Mouse (Mus musculus) activated CD4-positive, CD25-positive, alpha-beta regulatory T cell, adult 4 months (primary cell): ENCODE results near the gene Ftsj3. TPM values are rescaled to one million over a fixed set of nuclear protein-coding genes. Genes with fewer than 3 reads are reported as not detected.

Experiments
- ATAC-seq: one replicate; pipeline ENCODE4 v1.8.0; 2017
- polyA plus RNA-seq, 2 experiments: library from polyadenylated mRNA; unstranded; fragments of 100-300 nt; shearing (Covaris generic); gene quantifications; one replicate each; pipeline ENCODE4 v1.2.1; 2017

The Ftsj3 gene
- polyA plus RNA-seq: 10 to 100 TPM; 43.4 to 53.4 TPM

DNA sequence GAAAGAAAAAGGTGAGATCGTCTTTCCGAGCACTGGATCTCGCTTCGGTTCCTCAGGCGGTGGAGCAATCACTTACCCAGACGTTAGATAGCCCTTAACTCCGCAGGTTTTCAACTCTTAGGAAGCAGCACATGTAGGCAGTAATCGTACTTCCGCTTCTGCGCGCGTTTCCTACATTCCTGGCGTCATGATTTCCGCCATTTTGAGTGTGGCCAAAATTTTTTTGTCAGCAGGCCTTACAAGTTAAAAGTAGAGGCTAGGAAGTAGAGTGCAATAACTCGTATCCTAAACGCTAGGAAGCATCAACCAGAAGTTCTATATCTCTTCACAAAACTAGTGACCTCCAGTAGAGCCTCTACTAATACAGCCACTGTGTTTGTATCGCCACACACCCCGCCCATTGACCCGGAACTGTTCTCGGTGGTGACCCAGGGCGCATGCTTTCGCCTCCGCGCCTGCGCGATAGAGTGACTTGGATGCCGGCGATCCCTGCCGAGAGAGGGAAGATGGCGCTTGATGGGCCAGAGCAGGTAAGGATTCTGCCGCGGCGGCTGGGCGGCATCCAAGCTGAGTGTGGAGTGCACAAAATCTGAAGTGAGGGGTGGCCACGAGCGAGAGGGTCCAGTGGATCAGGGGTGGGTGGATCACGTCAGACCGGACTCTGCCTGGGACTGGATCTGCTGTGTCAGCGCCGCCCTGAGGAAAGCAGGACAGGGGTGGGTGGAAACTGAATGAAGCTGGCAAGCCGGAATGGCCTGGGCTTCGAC lies at the start of gene Ftsj3, which contains the start of gene Psmc5:
Ftsj3 (minus strand) TSS at position 395 of the 767 bp plus-strand sequence.
Psmc5 (plus strand) TSS at position 470 of the 767 bp plus-strand sequence.
- ATAC-seq: peak; percentile 86

DNA sequence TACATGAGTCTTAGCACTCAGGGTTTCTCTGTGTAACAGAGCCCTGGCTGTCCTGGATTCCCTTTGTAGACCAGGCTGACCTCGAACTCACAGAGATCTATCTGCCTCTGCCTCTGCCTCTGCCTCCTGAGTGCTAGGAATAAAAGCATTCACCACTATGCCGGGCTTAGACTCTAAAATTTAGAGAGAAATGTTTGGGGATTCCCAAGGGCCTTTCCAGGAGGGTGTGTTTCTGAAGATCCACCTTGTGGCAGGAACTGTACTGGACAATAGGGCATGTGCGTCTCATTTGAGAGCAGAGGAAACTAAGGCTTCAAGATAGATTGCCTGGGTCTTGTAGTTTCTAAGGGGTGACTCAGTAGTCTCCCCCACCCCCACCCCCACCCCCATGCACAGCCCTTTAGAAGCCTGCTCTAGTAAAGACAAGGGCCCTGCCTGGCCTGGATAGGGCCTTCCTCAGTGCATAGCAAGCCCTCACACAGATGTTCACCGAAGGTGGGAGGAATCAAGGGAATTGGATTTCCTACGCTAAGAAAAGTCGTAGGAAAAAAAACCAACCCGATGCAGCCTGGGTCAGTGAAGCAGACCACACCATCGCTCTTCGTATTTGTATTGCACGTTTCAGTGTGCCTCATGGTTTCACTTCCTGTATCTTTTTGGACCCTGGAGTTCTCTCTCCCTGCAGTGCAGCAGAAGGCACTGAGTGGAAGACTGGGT lies 49.6 kb upstream of the Ftsj3 start:
- no peak for ATAC-seq

GRCm38 (mm10) chr11:106302634-106303033 lies 46.8 kb upstream of the Ftsj3 start:
- ATAC-seq: no peak

GRCm38 (mm10) chr11:106301765-106302164 lies 45.9 kb upstream of the Ftsj3 start, which contains the start of gene Gh:
TSS of gene Gh (minus strand) at chr11:106301865.
- no peak for ATAC-seq

- no peak for ATAC-seq
Observed at GRCm38 (mm10) chr11:106291861-106292260, 36.0 kb upstream of the Ftsj3 start.

GRCm38 (mm10) chr11:106290376-106290775 lies 34.5 kb upstream of the Ftsj3 start:
- ATAC-seq: no peak

DNA sequence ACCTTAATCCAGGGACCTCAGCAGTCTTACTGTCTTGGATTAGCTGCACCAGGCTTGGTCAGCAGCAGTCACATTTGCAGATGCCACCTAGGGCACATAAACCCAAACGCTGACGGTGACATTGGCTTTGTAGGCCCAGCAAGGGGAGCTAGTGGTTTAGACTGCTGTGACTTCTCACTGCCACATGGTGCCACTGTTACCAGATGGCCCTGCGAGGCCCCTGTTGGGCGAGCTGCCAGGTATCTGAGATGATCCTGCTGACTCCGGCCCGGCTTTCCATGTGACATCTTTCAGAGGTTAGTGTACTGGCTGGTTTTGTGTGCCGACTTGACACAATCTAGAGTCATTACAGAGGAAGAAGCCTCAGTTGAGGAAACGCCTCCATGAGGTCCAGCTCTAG lies 33.5 kb upstream of the Ftsj3 start:
- no peak for ATAC-seq

- no peak for ATAC-seq
Observed at GRCm38 (mm10) chr11:106286987-106287386, 31.1 kb upstream of the Ftsj3 start.

GRCm38 (mm10) chr11:106286206-106286605 lies 30.3 kb upstream of the Ftsj3 start:
- no peak for ATAC-seq

DNA sequence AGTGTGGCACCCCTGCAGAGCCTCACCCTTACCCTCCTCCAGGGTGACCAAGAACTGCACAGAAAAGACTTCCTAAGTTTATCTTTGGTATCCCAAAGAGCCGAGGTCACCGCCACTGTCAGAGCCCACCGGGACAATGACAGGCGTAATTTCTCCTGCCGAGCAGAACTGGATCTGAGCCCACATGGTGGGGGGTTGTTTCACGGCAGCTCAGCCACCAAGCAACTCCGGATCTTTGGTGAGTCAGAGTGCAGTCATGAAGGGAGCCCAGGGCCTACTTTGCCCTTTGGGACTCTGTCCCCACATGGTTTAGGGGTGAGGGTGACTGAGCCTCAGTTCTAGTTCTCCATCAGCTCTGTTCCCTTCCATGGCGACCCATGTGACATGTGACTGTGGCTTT lies 28.2 kb upstream of the Ftsj3 start:
- no peak for ATAC-seq

DNA sequence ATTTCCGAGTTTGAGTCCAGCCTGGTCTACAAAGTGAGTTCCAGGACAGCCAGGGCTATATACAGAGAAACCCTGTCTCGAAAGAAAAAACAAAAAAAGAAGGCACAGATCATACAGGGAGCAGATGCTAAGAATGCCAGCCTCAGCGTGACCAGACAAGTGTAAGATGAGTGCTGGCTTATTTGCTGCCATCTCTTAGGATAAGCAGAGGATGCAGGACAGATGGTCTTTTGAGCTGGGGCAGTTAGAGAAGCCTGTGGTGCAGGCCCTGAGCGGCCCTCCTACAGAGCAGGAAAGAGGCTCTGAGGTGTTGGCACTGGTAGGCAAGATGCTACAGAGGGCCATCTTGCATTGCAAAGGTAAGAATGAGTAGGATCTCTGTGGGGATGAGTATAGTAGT lies 27.5 kb upstream of the Ftsj3 start:
- ATAC-seq: no peak

DNA sequence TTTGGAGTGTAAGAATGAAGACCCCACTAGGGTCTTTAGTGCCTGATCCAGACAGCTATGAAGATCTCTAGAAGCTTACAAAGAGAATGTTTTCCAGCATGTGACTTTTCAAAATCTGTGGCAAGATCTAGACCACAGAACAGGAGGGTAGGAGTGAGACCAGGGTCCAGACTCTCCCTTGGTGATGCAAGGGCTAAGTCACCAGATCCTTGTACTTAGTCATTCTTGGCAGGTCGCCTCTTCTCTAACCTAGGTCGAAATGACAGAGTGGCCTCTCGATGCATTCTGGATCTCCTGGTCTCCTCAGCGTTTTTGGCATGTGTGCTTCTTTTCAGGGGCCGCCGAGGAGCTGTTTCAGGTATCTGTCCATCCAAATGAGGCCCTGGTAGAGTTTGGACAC lies 26.6 kb upstream of the Ftsj3 start:
- ATAC-seq: no peak

DNA sequence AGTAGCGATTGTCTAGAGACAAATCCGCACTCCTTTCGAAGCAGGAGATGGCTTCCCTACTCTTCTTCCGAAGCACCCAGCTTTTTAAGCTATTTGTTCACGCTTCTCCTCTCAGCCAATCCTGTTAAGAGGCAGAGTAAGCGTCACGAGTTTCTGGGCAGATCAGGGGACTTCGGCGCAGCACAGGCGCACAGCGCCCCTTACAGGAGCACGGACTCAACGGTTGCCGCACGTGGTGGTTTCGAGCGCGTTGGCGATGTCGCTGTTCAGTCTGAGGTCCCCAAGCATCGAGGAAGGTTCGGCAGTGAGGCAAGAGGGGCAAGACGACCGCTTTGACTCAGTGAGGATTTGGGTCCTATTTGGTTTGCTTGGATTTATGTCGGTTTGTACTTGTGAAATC lies 20.6 kb upstream of the Ftsj3 start, which contains the start of gene Tcam1:
Tcam1 (plus strand) TSS at position 219 of the 400 bp plus-strand sequence.
- peak; percentile 82 for ATAC-seq

DNA sequence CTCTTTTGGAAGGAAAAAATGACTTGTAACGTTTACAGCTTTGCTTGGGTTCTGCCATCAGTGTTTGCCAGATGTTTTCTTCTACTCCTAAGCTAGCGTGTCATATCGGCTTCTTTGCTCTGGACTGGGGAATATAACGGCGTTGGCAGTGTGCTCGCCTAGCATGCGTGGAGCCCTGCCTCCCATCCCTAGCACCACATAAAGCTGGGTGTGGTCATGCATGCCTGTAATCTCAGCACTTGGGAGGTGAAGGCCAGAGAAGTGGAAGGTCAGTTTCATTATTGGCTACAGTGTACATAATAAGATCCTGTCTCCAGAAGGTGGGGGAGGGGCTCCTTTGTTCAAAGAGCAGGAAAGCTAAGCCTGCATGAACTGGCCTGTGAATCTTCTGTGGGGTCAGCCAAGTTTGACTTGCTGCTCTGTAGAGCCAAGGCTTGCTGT lies 19.1 kb upstream of the Ftsj3 start:
- no peak for ATAC-seq

DNA sequence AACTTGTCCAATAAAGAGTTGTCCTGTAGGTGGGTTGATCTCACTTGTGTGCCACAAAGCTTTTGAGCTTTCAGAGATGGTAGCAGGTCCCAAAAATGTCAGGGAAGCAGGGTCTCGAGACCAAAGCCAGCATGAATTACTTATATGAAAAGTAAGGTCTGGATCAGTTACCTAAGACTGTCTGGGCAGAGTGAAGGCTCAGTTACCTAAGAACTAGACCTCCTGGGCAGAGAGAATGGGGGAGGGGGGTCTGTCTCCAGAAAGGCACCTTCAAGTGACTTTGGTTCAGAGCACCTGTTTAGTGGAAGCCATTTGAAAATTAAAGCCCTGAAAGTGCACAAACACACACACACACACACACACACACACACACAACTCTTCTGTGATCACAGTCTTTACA lies 18.5 kb upstream of the Ftsj3 start:
- no peak for ATAC-seq

- ATAC-seq: no peak
Observed at GRCm38 (mm10) chr11:106273811-106274210, 17.9 kb upstream of the Ftsj3 start.

GRCm38 (mm10) chr11:106273311-106273684 lies 17.4 kb upstream of the Ftsj3 start:
- no peak for ATAC-seq

DNA sequence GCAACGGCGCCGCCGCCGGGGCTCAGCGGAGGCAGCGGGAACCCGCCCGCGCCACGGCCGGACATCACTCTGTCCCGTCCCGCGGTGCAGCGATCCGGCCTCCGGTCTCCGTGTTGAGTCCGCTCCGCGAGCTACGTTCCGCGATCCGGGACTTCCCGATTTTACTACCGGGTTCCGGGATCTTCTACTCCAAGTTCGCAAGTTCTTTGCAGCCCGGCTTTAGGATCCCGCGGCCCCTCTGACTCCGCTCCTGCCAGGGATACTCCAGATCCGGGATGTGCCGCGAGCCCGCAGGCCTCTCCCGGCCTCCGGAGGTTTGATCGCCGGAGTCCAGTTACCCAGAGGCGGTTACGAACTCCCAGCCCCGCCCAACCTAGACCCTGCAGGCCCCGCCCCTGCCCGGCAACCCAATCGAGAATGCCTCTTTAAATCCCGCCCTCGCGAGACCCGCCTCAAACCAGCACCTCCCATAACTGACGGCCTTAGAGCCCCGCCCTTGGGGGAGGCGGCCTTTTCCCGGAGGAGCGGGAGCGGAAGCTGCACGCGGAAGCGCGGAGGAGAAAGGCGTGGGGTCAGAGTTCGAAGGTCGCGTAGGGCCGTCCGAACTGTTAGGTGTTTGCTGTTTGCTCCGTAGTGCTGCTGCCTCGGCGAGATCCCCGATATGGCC lies 16.9 kb upstream of the Ftsj3 start, which contains the start of gene Smarcd2:
Smarcd2 (minus strand) TSS at position 329 of the 667 bp plus-strand sequence.
- ATAC-seq: peak; percentile 85

DNA sequence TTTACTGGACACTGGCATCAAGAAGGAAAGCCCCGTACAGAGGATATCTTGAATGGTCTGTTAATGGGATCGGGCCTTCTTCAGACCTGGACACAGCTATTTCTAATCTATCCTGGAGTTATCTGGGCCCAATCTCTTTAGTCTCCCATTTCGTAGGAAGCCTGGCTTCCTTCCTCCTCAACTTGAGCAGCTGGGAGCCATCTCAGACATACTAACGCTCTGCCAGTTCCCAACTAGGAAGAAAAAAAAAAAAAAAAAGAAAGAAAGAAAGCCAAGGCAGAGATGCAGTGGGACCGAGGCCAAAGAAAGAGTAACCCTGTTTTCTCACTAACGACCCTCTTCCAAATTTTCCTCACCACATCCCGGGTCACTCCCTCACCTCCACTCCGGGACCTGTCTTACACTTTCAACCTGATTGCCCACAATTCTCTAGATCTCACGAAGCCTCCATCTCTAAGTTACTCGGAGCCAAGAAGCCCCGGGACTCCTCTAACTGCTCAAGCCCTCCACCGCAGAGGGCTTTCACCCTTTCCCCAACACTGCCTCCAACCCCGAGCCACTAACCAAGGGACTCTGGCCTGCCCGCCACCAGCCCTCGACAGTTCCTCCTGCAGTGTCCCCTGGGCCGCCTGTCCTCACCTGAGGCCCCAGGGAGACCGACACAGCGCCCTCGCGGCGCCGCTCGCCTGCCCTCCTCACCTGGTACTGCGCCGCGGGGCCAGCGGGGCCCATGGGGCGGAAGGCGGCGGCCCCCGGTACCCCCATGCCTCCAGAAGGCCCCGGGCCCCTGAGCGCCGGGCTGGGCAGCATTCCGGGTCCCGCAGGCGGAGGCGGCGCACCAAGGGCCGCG lies 16.1 kb upstream of the Ftsj3 start:
- ATAC-seq: peak; percentile 4

- ATAC-seq: no peak
Observed at GRCm38 (mm10) chr11:106271131-106271793, 15.4 kb upstream of the Ftsj3 start.

- no peak for ATAC-seq
Observed at GRCm38 (mm10) chr11:106269060-106269431, 13.2 kb upstream of the Ftsj3 start.
